Mouse (Mus musculus): ENCODE results near the gene Xylt1.

The Xylt1 gene

GRCm38 (mm10) chr7:117475106-117475505 lies 94.3 kb downstream of the Xylt1 start:
- in situ Hi-C loops (cut with MboI; ENCODE audit: low sequenced_read_pairs), result no loop called here

- in situ Hi-C loops (cut with MboI; ENCODE audit: low sequenced_read_pairs), result no loop called here
These were observed 98.2 kb downstream of the Xylt1 start for GRCm38 (mm10) chr7:117478937-117479336.

GRCm38 (mm10) chr7:117480831-117481230 lies 100.1 kb downstream of the Xylt1 start:
- in situ Hi-C loops (cut with MboI; ENCODE audit: low sequenced_read_pairs), result no loop called here

GRCm38 (mm10) chr7:117481404-117481803 lies 100.6 kb downstream of the Xylt1 start:
- in situ Hi-C loops (cut with MboI; ENCODE audit: low sequenced_read_pairs), result no loop called here

- in situ Hi-C loops (cut with MboI; ENCODE audit: low sequenced_read_pairs), result no loop called here
These were observed 101.9 kb downstream of the Xylt1 start for GRCm38 (mm10) chr7:117482701-117483100.

GRCm38 (mm10) chr7:117484589-117484988 lies 103.8 kb downstream of the Xylt1 start:
- in situ Hi-C loops (cut with MboI; ENCODE audit: low sequenced_read_pairs), result no loop called here

- in situ Hi-C loops (cut with MboI; ENCODE audit: low sequenced_read_pairs), result no loop called here
These were observed 104.3 kb downstream of the Xylt1 start for GRCm38 (mm10) chr7:117484989-117485536.

GRCm38 (mm10) chr7:117486425-117487172 lies 105.8 kb downstream of the Xylt1 start:
- in situ Hi-C loops (cut with MboI; ENCODE audit: low sequenced_read_pairs), result no loop called here

- in situ Hi-C loops (cut with MboI; ENCODE audit: low sequenced_read_pairs), result no loop called here
These were observed 106.4 kb downstream of the Xylt1 start for GRCm38 (mm10) chr7:117487173-117487490.

- in situ Hi-C loops (cut with MboI; ENCODE audit: low sequenced_read_pairs), result no loop called here
These were observed 109.2 kb downstream of the Xylt1 start for GRCm38 (mm10) chr7:117489973-117490372.

GRCm38 (mm10) chr7:117490500-117491205 lies 109.9 kb downstream of the Xylt1 start:
- in situ Hi-C loops (cut with MboI; ENCODE audit: low sequenced_read_pairs), result no loop called here

GRCm38 (mm10) chr7:117491495-117491894 lies 110.7 kb downstream of the Xylt1 start:
- in situ Hi-C loops (cut with MboI; ENCODE audit: low sequenced_read_pairs), result no loop called here

- in situ Hi-C loops (cut with MboI; ENCODE audit: low sequenced_read_pairs), result no loop called here
These were observed 113.4 kb downstream of the Xylt1 start for GRCm38 (mm10) chr7:117494210-117494609.

- in situ Hi-C loops (cut with MboI; ENCODE audit: low sequenced_read_pairs), result no loop called here
These were observed 114.0 kb downstream of the Xylt1 start for GRCm38 (mm10) chr7:117494618-117495310.

- in situ Hi-C loops (cut with MboI; ENCODE audit: low sequenced_read_pairs), result no loop called here
These were observed 115.0 kb downstream of the Xylt1 start for GRCm38 (mm10) chr7:117495751-117496150.

- in situ Hi-C loops (cut with MboI; ENCODE audit: low sequenced_read_pairs), result no loop called here
These were observed 117.4 kb downstream of the Xylt1 start for GRCm38 (mm10) chr7:117498173-117498572.

- in situ Hi-C loops (cut with MboI; ENCODE audit: low sequenced_read_pairs), result no loop called here
These were observed 120.8 kb downstream of the Xylt1 start for GRCm38 (mm10) chr7:117501355-117502181.

- in situ Hi-C loops (cut with MboI; ENCODE audit: low sequenced_read_pairs), result no loop called here
These were observed 121.6 kb downstream of the Xylt1 start for GRCm38 (mm10) chr7:117502415-117502814.

- in situ Hi-C loops (cut with MboI; ENCODE audit: low sequenced_read_pairs), result no loop called here
These were observed 122.9 kb downstream of the Xylt1 start for GRCm38 (mm10) chr7:117503714-117504113.

GRCm38 (mm10) chr7:117505791-117506190 lies 125.0 kb downstream of the Xylt1 start:
- in situ Hi-C loops (cut with MboI; ENCODE audit: low sequenced_read_pairs), result no loop called here

- in situ Hi-C loops (cut with MboI; ENCODE audit: low sequenced_read_pairs), result no loop called here
These were observed 126.6 kb downstream of the Xylt1 start for GRCm38 (mm10) chr7:117507351-117507750.
